Mouse (Mus musculus) G1E (cell line): Measurements from ENCODE around the gene Stx3.

Source experiments
- CTCF ChIP-seq: IDR thresholded peaks from 2 replicates; pipeline ENCODE4 v1.5.1; 2012; ENCODE audit warnings: low read depth, low read length, inconsistent platforms, mixed read lengths
- POLR2AphosphoS5 ChIP-seq: IDR thresholded peaks from 2 replicates; pipeline ENCODE4 v1.6.1; 2012; ENCODE audit warnings: low read depth, low read length, inconsistent platforms; ENCODE audit not compliant: insufficient replicate concordance
- TAL1 ChIP-seq: conservative IDR thresholded peaks from 2 replicates; pipeline ENCODE4 v1.6.1; 2012; ENCODE audit warnings: low read depth, low read length, inconsistent platforms, mixed read lengths

GRCm38 (mm10) chr19:11747298-11747697 lies 71.9 kb downstream of the Stx3 start, which contains the start of gene Gif:
- no peak for TF ChIP-seq CTCF
- TF ChIP-seq POLR2AphosphoS5, result no peak
- no peak for TF ChIP-seq TAL1
